Mouse (Mus musculus) testis, adult 2 months (tissue): ENCODE results near the gene Topors.

Experiments used
- CTCF ChIP-seq: fragments of 200-500 bp; IDR thresholded peaks from 2 replicates; pipeline ENCODE4 v1.5.1; 2012; ENCODE audit warnings: low read depth, mild to moderate bottlenecking, inconsistent platforms, low read length, moderate library complexity; ENCODE audit not compliant: control insufficient read depth, insufficient read depth, insufficient replicate concordance
- POLR2A ChIP-seq: fragments of 200-500 bp; IDR thresholded peaks from 2 replicates; pipeline ENCODE4 v1.6.1; 2012; ENCODE audit warnings: low read depth, mild to moderate bottlenecking, inconsistent platforms, low read length, moderate library complexity; ENCODE audit not compliant: control insufficient read depth

- TF ChIP-seq CTCF = no peak
- no peak for TF ChIP-seq POLR2A
Measured at GRCm38 (mm10) chr4:40285582-40285981, 15.9 kb upstream of the Topors start.
